Comparison of ENCODE assay signal across 19 mouse cellular contexts in genomic region chr11:60297772-60298171, GRCm38 (mm10). TPM values are rescaled to one million over a fixed set of nuclear protein-coding genes. Genes with fewer than 3 reads are reported as not detected.
"Had no signal": no experiment of that assay in that cellular context is flagged by ENCODE, and none has a peak within 500 bp of the region (broad histone marks: within the 10 kb centered on the region; RNA-seq: fewer than 3 reads in every experiment).

No protein-coding gene starts in this region.

- H3K36me3 ChIP-seq: liver, embryonic 15.5 days; lung, embryonic 15.5 days; midbrain, embryonic 12.5 days; neural tube, embryonic 12.5 days had no signal

- H3K27ac ChIP-seq: liver, embryonic 15.5 days; lung, embryonic 15.5 days; macrophage; midbrain, embryonic 12.5 days; neural tube, embryonic 12.5 days had no signal

- H3K9ac ChIP-seq: liver, embryonic 15.5 days; liver, postnatal 0 days; lung, embryonic 15.5 days; midbrain, embryonic 12.5 days; neural tube, embryonic 12.5 days had no signal

- H3K4me2 ChIP-seq: liver, embryonic 15.5 days; lung, embryonic 15.5 days; midbrain, embryonic 12.5 days; neural tube, embryonic 12.5 days had no signal

- ATAC-seq: liver, postnatal 0 days; lung, postnatal 0 days had no signal

- H3K4me3 ChIP-seq: liver, embryonic 15.5 days; lung, embryonic 15.5 days; megakaryocyte, embryonic 14.5 days; midbrain, embryonic 12.5 days; neural tube, embryonic 12.5 days had no signal

- H3K9me3 ChIP-seq: liver, embryonic 15.5 days; lung, embryonic 15.5 days; megakaryocyte, embryonic 14.5 days; midbrain, embryonic 12.5 days; neural tube, embryonic 12.5 days had no signal

- H3K27me3 ChIP-seq: liver, embryonic 15.5 days; lung, embryonic 15.5 days; megakaryocyte, embryonic 14.5 days; midbrain, embryonic 12.5 days; neural tube, embryonic 12.5 days had no signal

- DNase-seq: liver, postnatal 0 days; lung, adult 2 months; lung, postnatal 14 days; lung, postnatal 36 days; midbrain, embryonic 14.5 days; right cerebral cortex, postnatal 25 days; right cerebral cortex, postnatal 4 days; spleen, adult 18-20 months; thymus, adult 18-20 months; thymus, postnatal 14 days; thymus, postnatal 36 days had no signal

RNA-seq across cellular contexts. Expression of gene Drc3, which starts 55.4 kb away (rescaled TPM):
- total RNA-seq: monocyte, adult 5-6 weeks had no signal
- polyA plus RNA-seq: macrophage had no signal
